In the genomic region with DNA sequence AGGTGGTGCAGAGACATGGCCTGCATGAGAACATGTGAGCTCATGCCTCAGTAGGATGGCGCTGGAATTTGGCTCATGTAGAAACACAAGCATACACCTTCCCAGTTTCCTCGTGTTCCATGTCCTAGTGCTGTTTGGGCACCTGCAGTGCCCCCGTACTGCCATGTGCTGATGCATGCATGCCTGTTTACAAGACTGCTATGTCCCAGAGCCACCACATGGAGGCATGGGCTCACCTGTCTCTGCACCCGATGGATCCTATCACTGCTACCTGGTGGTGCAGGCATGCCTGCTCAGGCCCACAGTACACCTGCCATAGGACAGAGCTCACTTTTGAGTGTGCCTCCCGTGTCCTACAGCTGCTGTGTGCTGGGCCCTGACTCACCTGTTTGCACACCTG, we compare ENCODE assay signal across 19 mouse cellular contexts. TPM values are rescaled to one million over a fixed set of nuclear protein-coding genes. Genes with fewer than 3 reads are reported as not detected.
A peak's percentile ranks its signal among the peaks of the same experiment; 100 is the strongest.
DNase-seq lines count a peak whose midpoint lies in the region; ATAC-seq and TF ChIP-seq lines count a peak whose summit lies in the region.
"Had no signal": no experiment of that assay in that cellular context is flagged by ENCODE, and none has a peak within 500 bp of the region (broad histone marks: within the 10 kb centered on the region; RNA-seq: fewer than 3 reads in every experiment).

No protein-coding gene starts in this region.

- H3K9ac ChIP-seq in forebrain, embryonic 11.5 days (ENCODE audit: low read length): no peak overlapping the region
- H3K9ac ChIP-seq in forebrain, embryonic 15.5 days (replicated peaks): no peak overlapping the region
- no peak overlapping the region for H3K9ac ChIP-seq in kidney, postnatal 0 days (ENCODE audit: low read depth, low read length)
- no peak overlapping the region for H3K9ac ChIP-seq in kidney, embryonic 16.5 days (replicated peaks; ENCODE audit: low read length)
- H3K9ac ChIP-seq: embryonic facial prominence, embryonic 15.5 days; hindbrain, embryonic 13.5 days; kidney, embryonic 15.5 days; limb, embryonic 12.5 days had no signal

- no peaks in the 10 kb centered on the region for H3K36me3 ChIP-seq in forebrain, embryonic 11.5 days (ENCODE audit: control insufficient read depth, insufficient read depth, low read length)
- no peaks in the 10 kb centered on the region for H3K36me3 ChIP-seq in forebrain, embryonic 15.5 days
- H3K36me3 ChIP-seq in kidney, postnatal 0 days (ENCODE audit: insufficient read depth, low read length): no peaks in the 10 kb centered on the region
- H3K36me3 ChIP-seq in kidney, embryonic 16.5 days (ENCODE audit: insufficient read depth, low read length): no peaks in the 10 kb centered on the region
- H3K36me3 ChIP-seq: embryonic facial prominence, embryonic 15.5 days; hindbrain, embryonic 13.5 days; kidney, embryonic 15.5 days; limb, embryonic 12.5 days had no signal

- ATAC-seq in forebrain, embryonic 11.5 days (replicated peaks; ENCODE audit: low FRiP score): no peak
- ATAC-seq in forebrain, embryonic 15.5 days (replicated peaks): no peak
- ATAC-seq in kidney, postnatal 0 days (replicated peaks; ENCODE audit: low FRiP score, low read depth): no peak
- ATAC-seq in kidney, embryonic 16.5 days (ENCODE audit: low FRiP score, low TSS enrichment): no peak
- ATAC-seq: midbrain, embryonic 16.5 days had no signal

- H3K9me3 ChIP-seq in forebrain, embryonic 11.5 days (ENCODE audit: control insufficient read depth, low read length): no peaks in the 10 kb centered on the region
- H3K9me3 ChIP-seq in forebrain, embryonic 15.5 days: no peaks in the 10 kb centered on the region
- no peaks in the 10 kb centered on the region for H3K9me3 ChIP-seq in kidney, postnatal 0 days (replicated peaks; ENCODE audit: low read length)
- no peaks in the 10 kb centered on the region for H3K9me3 ChIP-seq in kidney, embryonic 16.5 days (ENCODE audit: low read length)
- H3K9me3 ChIP-seq: embryonic facial prominence, embryonic 15.5 days; hindbrain, embryonic 13.5 days; kidney, embryonic 15.5 days; limb, embryonic 12.5 days had no signal

- no peaks in the 10 kb centered on the region for H3K4me1 ChIP-seq in forebrain, embryonic 11.5 days (replicated peaks; ENCODE audit: control insufficient read depth, insufficient read depth, low read length)
- peaks cover 8% of the 10 kb centered on the region; the same call in 1 of the 2 replicates for H3K4me1 ChIP-seq in forebrain, embryonic 15.5 days
- H3K4me1 ChIP-seq in kidney, postnatal 0 days (replicated peaks; ENCODE audit: insufficient read depth, low read length): no peaks in the 10 kb centered on the region
- H3K4me1 ChIP-seq in kidney, embryonic 16.5 days (ENCODE audit: insufficient read depth, low read length): no peaks in the 10 kb centered on the region
- no peaks in the 10 kb centered on the region for H3K4me1 ChIP-seq in lung, adult 2 months (ENCODE audit: control insufficient read depth, insufficient read depth, low read length)
- H3K4me1 ChIP-seq in cortical plate, adult 2 months (ENCODE audit: control insufficient read depth, insufficient read depth, low read length): no peaks in the 10 kb centered on the region
- H3K4me1 ChIP-seq: embryonic facial prominence, embryonic 15.5 days; kidney, embryonic 15.5 days; limb, embryonic 12.5 days had no signal

- peak; percentile 35 for DNase-seq in forebrain, embryonic 11.5 days (ENCODE audit: low spot score)
- DNase-seq in kidney, postnatal 0 days (ENCODE audit: low spot score): no peak
- no peak for DNase-seq in lung, adult 2 months
- no peak for DNase-seq in lung, postnatal 36 days
- DNase-seq: adrenal gland, postnatal 36 days; cerebellum, adult 9-10 months; gastrocnemius, postnatal 36 days; heart, postnatal 36 days; thymus, adult 18-20 months; thymus, postnatal 36 days had no signal

- no peak overlapping the region for H3K27ac ChIP-seq in forebrain, embryonic 11.5 days (ENCODE audit: low read depth, low read length)
- H3K27ac ChIP-seq in forebrain, embryonic 15.5 days (replicated peaks): no peak overlapping the region
- H3K27ac ChIP-seq in kidney, postnatal 0 days: no peak overlapping the region
- H3K27ac ChIP-seq in kidney, embryonic 16.5 days (ENCODE audit: low read length): no peak overlapping the region
- H3K27ac ChIP-seq in cortical plate, adult 2 months (ENCODE audit: insufficient read depth, low read length): no peak overlapping the region
- H3K27ac ChIP-seq: embryonic facial prominence, embryonic 15.5 days; hindbrain, embryonic 13.5 days; kidney, embryonic 15.5 days; limb, embryonic 12.5 days; macrophage had no signal

- WGBS in forebrain, embryonic 11.5 days: 63% methylated on average over 5 of the region's 5 CpGs
- 65% methylated on average over 5 of the region's 5 CpGs for WGBS in forebrain, embryonic 15.5 days
- WGBS in kidney, postnatal 0 days: 75% methylated on average over 5 of the region's 5 CpGs
- 58% methylated on average over 5 of the region's 5 CpGs for WGBS in kidney, embryonic 16.5 days
- WGBS in lung, adult 2 months: 57% methylated on average over 5 of the region's 5 CpGs

- TF ChIP-seq CTCF in kidney, postnatal 0 days (IDR thresholded peaks at IDR 0.05; ENCODE audit: low read depth): peak; percentile 48
- TF ChIP-seq CTCF in lung, adult 2 months (IDR thresholded peaks at IDR 0.05; ENCODE audit: insufficient read depth, low read length): 0 out of 2 replicates have a peak, but pooled peaks have one; percentile 5
- peak; percentile 26; the same call in 1 of the 2 replicates for TF ChIP-seq CTCF in cortical plate, adult 2 months (IDR thresholded peaks at IDR 0.05; ENCODE audit: extremely low read depth, insufficient read depth, low read length)

- H3K27me3 ChIP-seq in forebrain, embryonic 11.5 days (ENCODE audit: control insufficient read depth, insufficient read depth, low read length): no peaks in the 10 kb centered on the region
- H3K27me3 ChIP-seq in forebrain, embryonic 15.5 days: no peaks in the 10 kb centered on the region
- no peaks in the 10 kb centered on the region for H3K27me3 ChIP-seq in kidney, postnatal 0 days (ENCODE audit: insufficient read depth, low read length)
- no peaks in the 10 kb centered on the region for H3K27me3 ChIP-seq in kidney, embryonic 16.5 days (ENCODE audit: insufficient read depth, low read length)
- H3K27me3 ChIP-seq: embryonic facial prominence, embryonic 15.5 days; hindbrain, embryonic 13.5 days; kidney, embryonic 15.5 days; limb, embryonic 12.5 days had no signal

- no peak overlapping the region for H3K4me2 ChIP-seq in forebrain, embryonic 11.5 days (ENCODE audit: low read depth, low read length, severe bottlenecking)
- no peak overlapping the region for H3K4me2 ChIP-seq in forebrain, embryonic 15.5 days (replicated peaks)
- H3K4me2 ChIP-seq in kidney, postnatal 0 days (ENCODE audit: low read length): no peak overlapping the region
- H3K4me2 ChIP-seq in kidney, embryonic 16.5 days (replicated peaks; ENCODE audit: low read depth, low read length): no peak overlapping the region
- H3K4me2 ChIP-seq: embryonic facial prominence, embryonic 15.5 days; hindbrain, embryonic 13.5 days; kidney, embryonic 15.5 days; limb, embryonic 12.5 days had no signal

- H3K4me3 ChIP-seq in forebrain, embryonic 11.5 days (ENCODE audit: low read depth, low read length): no peak overlapping the region
- H3K4me3 ChIP-seq in forebrain, embryonic 15.5 days: no peak overlapping the region
- no peak overlapping the region for H3K4me3 ChIP-seq in kidney, postnatal 0 days (replicated peaks; ENCODE audit: low read depth, low read length)
- no peak overlapping the region for H3K4me3 ChIP-seq in kidney, embryonic 16.5 days (ENCODE audit: low read length)
- H3K4me3 ChIP-seq in lung, adult 2 months (replicated peaks; ENCODE audit: extremely low read depth, low read depth, low read length): no peak overlapping the region
- no peak overlapping the region for H3K4me3 ChIP-seq in cortical plate, adult 2 months (ENCODE audit: insufficient read depth, low read length)
- H3K4me3 ChIP-seq: embryonic facial prominence, embryonic 15.5 days; hindbrain, embryonic 13.5 days; kidney, embryonic 15.5 days; limb, embryonic 12.5 days had no signal

- TF ChIP-seq POLR2A in lung, adult 2 months (IDR thresholded peaks at IDR 0.05; ENCODE audit: borderline replicate concordance, extremely low read depth, low read depth, low read length): no peak
- TF ChIP-seq POLR2A in cortical plate, adult 2 months (IDR thresholded peaks at IDR 0.05; ENCODE audit: extremely low read depth, insufficient read depth, low read length): no peak

RNA-seq across cellular contexts. Expression of gene Gnaz, which starts 28.6 kb away (rescaled TPM):
- 10.2 and 10.8 TPM in 2 replicates for polyA plus RNA-seq in forebrain, embryonic 11.5 days (2014; fragmentation: Nextera tagmentation; extraction: Ambion mirVana)
- 40.9 and 44.9 TPM in 2 replicates for polyA plus RNA-seq in forebrain, embryonic 15.5 days (2015; fragmentation: Nextera tagmentation; extraction: Ambion mirVana)
- 5.0 and 5.6 TPM in 2 replicates for polyA plus RNA-seq in kidney, postnatal 0 days (2015; fragmentation: Nextera tagmentation; extraction: Ambion mirVana)
- 5.4 and 6.2 TPM in 2 replicates for polyA plus RNA-seq in kidney, embryonic 16.5 days (2015; fragmentation: Nextera tagmentation; extraction: Ambion mirVana)
- polyA plus RNA-seq in lung, adult 2 months (2012; rRNA removed): 3.0 and 4.6 TPM in 2 replicates
- polyA plus RNA-seq in cortical plate, adult 2 months (2012; rRNA removed): 82.8 and 85.2 TPM in 2 replicates
